Mouse (Mus musculus) stomach, embryonic 16.5 days (tissue): Measurements from ENCODE around the gene Zbtb38. TPM values are rescaled to one million over a fixed set of nuclear protein-coding genes. Genes with fewer than 3 reads are reported as not detected.
A peak's percentile ranks its signal among the peaks of the same experiment; 100 is the strongest.

Source experiments
- ATAC-seq: fragments of 200-750 bp; cut with Nextera tagmentation; 2 replicates; pipeline ENCODE4 v1.8.0; 2017; ENCODE audit warnings: moderate number of reproducible peaks, moderate TSS enrichment; ENCODE audit not compliant: insufficient read depth, low FRiP score
- H3K27ac ChIP-seq: fragments of 300-500 bp; sonication (generic); 2 replicates; pipeline ENCODE4 v1.5.1; 2014; ENCODE audit warnings: low read length
- H3K27me3 ChIP-seq: fragments of 300-500 bp; sonication (generic); 2 replicates; pipeline ENCODE4 v1.6.1; 2014; ENCODE audit warnings: low read length, control low read depth, mixed read lengths; ENCODE audit not compliant: control insufficient read depth, insufficient read depth
- H3K36me3 ChIP-seq: fragments of 300-500 bp; sonication (generic); 2 replicates; pipeline ENCODE4 v1.6.1; 2014; ENCODE audit warnings: low read length; ENCODE audit not compliant: control insufficient read depth, insufficient read depth
- H3K4me1 ChIP-seq: fragments of 300-500 bp; sonication (generic); 2 replicates; pipeline ENCODE4 v1.6.1; 2014; ENCODE audit warnings: low read length, control low read depth, mixed read lengths; ENCODE audit not compliant: control insufficient read depth, insufficient read depth
- H3K4me2 ChIP-seq: fragments of 300-500 bp; sonication (generic); 2 replicates; pipeline ENCODE4 v1.6.1; 2014; ENCODE audit warnings: low read depth, low read length, mixed read lengths
- H3K4me3 ChIP-seq: fragments of 300-500 bp; sonication (generic); replicated peaks from 2 replicates; pipeline ENCODE4 v1.5.1; 2014; ENCODE audit warnings: mild to moderate bottlenecking, low read length
- H3K9ac ChIP-seq: fragments of 300-500 bp; sonication (generic); 2 replicates; pipeline ENCODE4 v1.6.1; 2014; ENCODE audit warnings: low read length
- H3K9me3 ChIP-seq: fragments of 300-500 bp; sonication (generic); replicated peaks from 2 replicates; pipeline ENCODE4 v1.6.1; 2016; ENCODE audit warnings: low read length, control low read depth; ENCODE audit not compliant: control insufficient read depth
- WGBS: fragments of 180-500 bp; shearing (Covaris S2); extraction: QIAGEN DNeasy Blood & Tissue Kit; methylation state at CpG from one replicate; pipeline ENCODE4 v1.1.7; 2014; 5-methylcytosine and 5-hydroxymethylcytosine counted together
- polyA plus RNA-seq: library from polyadenylated mRNA; unstranded; fragments of >200 nt; fragmentation: Nextera tagmentation; extraction: Ambion mirVana; gene quantifications from 2 replicates; pipeline ENCODE4 v1.2.1, GENCODE M21; 2015

The Zbtb38 gene
- polyA plus RNA-seq, 1 experiment from 2014 or later = 19.4 TPM

DNA sequence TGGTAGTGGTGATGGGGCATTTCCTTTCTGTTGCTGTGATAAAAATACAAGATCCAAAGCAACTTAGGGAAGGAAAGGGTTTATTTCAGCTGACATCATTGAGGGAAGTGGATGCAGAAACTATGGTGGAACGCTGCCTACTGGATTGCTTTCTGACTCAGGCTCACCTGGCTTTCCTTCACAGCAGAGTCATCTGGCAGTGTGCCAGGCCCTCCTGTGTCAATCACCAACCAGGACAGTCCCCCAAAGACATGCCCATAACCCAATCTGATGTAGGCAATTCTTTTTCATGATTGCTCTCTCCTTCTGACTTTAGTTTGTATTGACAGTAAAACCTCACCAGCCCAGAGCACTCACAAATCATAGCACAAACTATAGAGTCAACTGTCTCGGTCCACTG, 80.2 kb downstream of the Zbtb38 start:
- Histone ChIP-seq H3K4me2 (no peak overlapping the region), H3K9me3 (no peaks in the 10 kb centered on the region), H3K36me3 (no peaks in the 10 kb centered on the region), H3K4me3 (no peak overlapping the region), H3K27me3 (no peaks in the 10 kb centered on the region), H3K4me1 (no peaks in the 10 kb centered on the region), H3K27ac (no peak overlapping the region), H3K9ac (no peak overlapping the region)
- 87% methylated on average over 2 of the region's 2 CpGs for WGBS
- ATAC-seq = no peak

DNA sequence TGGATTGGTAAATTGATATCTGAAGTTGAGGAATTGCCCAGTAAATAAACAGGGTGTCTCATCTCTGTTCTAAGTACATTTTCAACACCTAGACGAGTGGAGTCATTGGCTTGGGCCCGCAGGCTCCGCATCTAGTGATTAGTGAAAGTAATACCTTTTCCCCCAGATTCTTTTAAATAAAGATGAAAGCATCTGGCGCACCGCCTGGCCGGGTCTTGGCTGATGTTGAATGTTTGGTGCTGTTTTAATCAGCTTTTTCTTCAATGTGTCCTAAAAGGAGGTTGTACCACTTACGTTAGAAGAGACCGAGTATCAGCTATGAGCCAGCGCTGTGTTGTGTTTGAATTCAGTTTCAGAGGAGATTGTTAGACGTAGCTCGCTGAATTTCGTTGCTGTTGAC, 81.4 kb downstream of the Zbtb38 start:
- H3K27me3 ChIP-seq = no peaks in the 10 kb centered on the region
- H3K4me1 ChIP-seq = no peaks in the 10 kb centered on the region
- no peak overlapping the region for H3K9ac ChIP-seq
- WGBS = 91% methylated on average over 12 of the region's 12 CpGs
- H3K4me2 ChIP-seq = no peak overlapping the region
- no peak for ATAC-seq
- no peaks in the 10 kb centered on the region for H3K36me3 ChIP-seq
- H3K27ac ChIP-seq = no peak overlapping the region
- H3K4me3 ChIP-seq = no peak overlapping the region
- no peaks in the 10 kb centered on the region for H3K9me3 ChIP-seq

GRCm38 (mm10) chr9:96669877-96670276, 82.8 kb downstream of the Zbtb38 start:
- Histone ChIP-seq H3K27me3 (no peaks in the 10 kb centered on the region), H3K27ac (peak overlapping the region; percentile 54), H3K36me3 (no peaks in the 10 kb centered on the region), H3K4me1 (no peaks in the 10 kb centered on the region), H3K9ac (peak overlapping the region; percentile 64), H3K9me3 (no peaks in the 10 kb centered on the region), H3K4me2 (peak overlapping the region; percentile 64), H3K4me3 (peak overlapping the region; percentile 43)
- WGBS = 2% methylated on average over 15 of the region's 15 CpGs
- ATAC-seq = peak; percentile 100

DNA sequence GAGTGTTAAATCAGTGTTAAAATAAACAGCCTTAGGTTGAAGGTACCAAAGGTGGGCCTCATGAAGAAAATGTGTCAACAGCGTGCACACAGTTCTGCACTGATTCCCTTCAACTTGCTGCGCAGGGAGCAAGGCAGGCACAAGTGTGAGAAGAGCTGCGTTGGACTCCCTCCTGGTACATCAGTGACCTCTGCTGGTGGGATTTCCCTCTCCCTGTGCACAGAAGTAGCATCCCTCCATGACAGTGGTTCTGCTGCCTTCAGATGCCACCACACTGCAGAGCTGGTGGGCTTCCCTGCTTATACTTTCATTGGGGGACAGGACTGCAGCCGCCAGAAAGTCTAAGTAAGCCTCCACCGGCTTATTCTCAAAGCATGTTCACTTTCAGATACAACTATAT, 84.0 kb downstream of the Zbtb38 start:
- no peak overlapping the region for H3K4me2 ChIP-seq
- ATAC-seq = no peak
- H3K27ac ChIP-seq = no peak overlapping the region
- H3K4me1 ChIP-seq = no peaks in the 10 kb centered on the region
- 45% methylated on average over 5 of the region's 5 CpGs for WGBS
- H3K36me3 ChIP-seq = no peaks in the 10 kb centered on the region
- H3K27me3 ChIP-seq = no peaks in the 10 kb centered on the region
- no peak overlapping the region for H3K9ac ChIP-seq
- no peaks in the 10 kb centered on the region for H3K9me3 ChIP-seq
- H3K4me3 ChIP-seq = no peak overlapping the region

DNA sequence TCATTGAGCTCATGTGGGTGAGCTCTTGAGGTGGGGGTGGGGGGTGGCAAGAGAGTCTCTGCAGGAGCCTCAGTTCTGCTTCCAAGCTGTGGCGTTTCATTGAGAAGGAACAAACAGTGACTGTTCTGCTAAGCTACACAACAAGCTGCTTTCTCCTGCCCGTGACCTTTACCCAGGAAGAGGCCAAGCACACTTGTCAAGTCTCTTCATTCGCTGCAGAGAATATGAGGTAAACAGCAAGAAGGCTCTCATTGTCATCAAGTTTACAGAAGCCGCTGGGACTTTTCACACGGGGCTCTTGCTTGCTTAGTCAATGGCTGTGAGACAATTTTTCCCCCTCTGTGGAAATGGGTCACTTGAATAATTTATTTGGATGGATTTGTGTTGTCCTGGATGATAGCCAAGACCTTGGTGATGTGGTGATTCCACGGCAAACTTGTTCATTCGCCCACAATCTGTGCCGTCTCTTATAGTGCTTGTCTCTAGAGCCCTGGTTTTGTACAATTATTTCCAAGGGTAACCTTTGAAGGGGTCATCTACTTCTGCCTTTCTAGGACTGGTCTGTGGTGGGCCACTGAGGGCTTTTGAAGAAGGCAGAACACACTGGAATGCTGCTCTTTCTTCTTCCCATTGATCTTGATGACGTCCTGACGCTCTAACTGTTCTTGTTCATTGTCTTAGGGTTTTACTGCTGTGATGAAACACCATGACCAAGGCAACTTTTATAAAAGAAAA, 92.0 kb downstream of the Zbtb38 start:
- H3K27me3 ChIP-seq = no peaks in the 10 kb centered on the region
- 64% methylated on average over 10 of the region's 10 CpGs for WGBS
- H3K27ac ChIP-seq = no peak overlapping the region
- H3K36me3 ChIP-seq = no peaks in the 10 kb centered on the region
- no peaks in the 10 kb centered on the region for H3K4me1 ChIP-seq
- no peak overlapping the region for H3K9ac ChIP-seq
- ATAC-seq = no peak
- no peak overlapping the region for H3K4me2 ChIP-seq
- H3K9me3 ChIP-seq = no peaks in the 10 kb centered on the region
- no peak overlapping the region for H3K4me3 ChIP-seq

DNA sequence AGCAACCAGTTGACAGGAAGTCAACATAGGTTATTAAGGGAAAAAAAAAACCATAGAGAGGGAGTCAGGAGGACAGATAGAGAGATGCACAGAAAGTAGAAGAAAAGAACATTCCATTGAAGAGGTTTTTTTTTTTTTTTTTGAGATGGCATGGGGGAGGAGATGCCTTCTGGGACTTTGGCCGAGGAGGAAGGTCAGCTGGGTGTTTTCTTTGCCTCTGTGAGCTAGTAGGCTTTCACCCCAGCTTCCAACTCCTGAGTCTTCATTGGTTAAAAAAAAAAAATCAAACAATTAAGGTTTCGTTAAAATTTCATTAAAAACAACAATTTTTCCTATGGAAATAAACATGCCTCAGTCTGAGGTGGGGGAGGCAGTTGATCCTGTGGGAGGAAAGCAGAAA, 92.8 kb downstream of the Zbtb38 start:
- no peaks in the 10 kb centered on the region for H3K9me3 ChIP-seq
- ATAC-seq = no peak
- no peak overlapping the region for H3K9ac ChIP-seq
- no peak overlapping the region for H3K27ac ChIP-seq
- no peaks in the 10 kb centered on the region for H3K27me3 ChIP-seq
- no peaks in the 10 kb centered on the region for H3K4me1 ChIP-seq
- 52% methylated on average over 2 of the region's 2 CpGs for WGBS
- no peak overlapping the region for H3K4me3 ChIP-seq
- H3K4me2 ChIP-seq = no peak overlapping the region
- no peaks in the 10 kb centered on the region for H3K36me3 ChIP-seq

GRCm38 (mm10) chr9:96653538-96653937, 99.1 kb downstream of the Zbtb38 start:
- Histone ChIP-seq H3K36me3 (no peaks in the 10 kb centered on the region), H3K4me1 (no peaks in the 10 kb centered on the region), H3K27me3 (no peaks in the 10 kb centered on the region), H3K4me3 (no peak overlapping the region), H3K4me2 (no peak overlapping the region), H3K9ac (no peak overlapping the region), H3K9me3 (no peaks in the 10 kb centered on the region), H3K27ac (no peak overlapping the region)
- WGBS = 63% methylated on average over 4 of the region's 4 CpGs
- ATAC-seq = no peak

DNA sequence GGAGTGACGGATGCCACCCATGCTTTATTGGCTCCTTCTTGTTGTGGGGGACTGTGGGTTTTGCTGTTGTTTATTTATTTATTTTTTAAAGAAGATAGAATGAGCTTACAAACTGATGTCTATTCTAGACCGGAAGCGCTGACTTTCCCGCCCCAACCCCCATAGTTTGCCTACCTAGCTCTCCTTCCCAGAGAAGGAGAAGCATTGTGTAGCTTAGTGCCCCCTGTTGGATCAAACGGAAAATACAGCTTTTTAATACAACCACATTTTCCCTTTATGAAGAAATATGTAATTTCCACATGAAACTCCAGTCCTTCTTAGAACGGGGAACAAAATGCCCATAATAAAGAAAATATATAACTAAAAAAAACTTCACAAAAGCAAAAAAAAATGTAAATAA, 99.9 kb downstream of the Zbtb38 start:
- no peaks in the 10 kb centered on the region for H3K4me1 ChIP-seq
- no peak overlapping the region for H3K4me3 ChIP-seq
- no peak overlapping the region for H3K4me2 ChIP-seq
- no peaks in the 10 kb centered on the region for H3K9me3 ChIP-seq
- no peaks in the 10 kb centered on the region for H3K36me3 ChIP-seq
- no peak for ATAC-seq
- no peak overlapping the region for H3K9ac ChIP-seq
- no peak overlapping the region for H3K27ac ChIP-seq
- WGBS = 54% methylated on average over 6 of the region's 6 CpGs
- H3K27me3 ChIP-seq = no peaks in the 10 kb centered on the region

GRCm38 (mm10) chr9:96650807-96651206, 101.8 kb downstream of the Zbtb38 start:
- ATAC-seq = no peak
- Histone ChIP-seq H3K9me3 (no peaks in the 10 kb centered on the region), H3K27ac (no peak overlapping the region), H3K4me2 (no peak overlapping the region), H3K9ac (no peak overlapping the region), H3K36me3 (no peaks in the 10 kb centered on the region), H3K4me1 (no peaks in the 10 kb centered on the region), H3K27me3 (no peaks in the 10 kb centered on the region), H3K4me3 (no peak overlapping the region)
- WGBS = 61% methylated on average over 7 of the region's 7 CpGs
